Mouse (Mus musculus): Measurements from ENCODE around the gene Slco6d1. TPM values are rescaled to one million over a fixed set of nuclear protein-coding genes. Genes with fewer than 3 reads are reported as not detected.
"Not testable (repeated sequence)": the region's sequence is repeated elsewhere in the genome, so short reads cannot be mapped to it uniquely, and the experiment has no call there.

Slco6d1 gene
- polyA plus RNA-seq, 1 experiment from 2014 or later = not detected

DNA sequence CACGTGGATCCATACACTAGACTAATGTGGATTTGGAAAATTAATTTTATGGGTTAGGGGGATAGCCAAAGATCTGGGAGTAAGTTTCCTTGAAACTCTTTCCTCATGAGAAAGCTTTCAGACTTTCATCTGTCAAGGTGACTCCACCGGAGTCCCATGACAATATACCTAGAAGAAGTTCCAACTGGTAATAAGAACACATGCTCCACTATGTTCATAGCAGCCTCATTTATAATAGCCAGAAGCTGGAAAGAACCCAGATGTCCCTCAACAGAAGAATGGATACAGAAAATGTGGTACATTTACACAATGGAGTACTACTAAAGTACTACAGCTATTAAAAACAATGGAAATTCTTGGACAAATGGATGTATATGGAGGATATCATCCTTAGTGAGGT is 107.4 kb downstream of the Slco6d1 start:
- H3K4me1 ChIP-seq (replicated peaks; ENCODE audit: control insufficient read depth, insufficient read depth, low read length); H3K9ac ChIP-seq (ENCODE audit: low read length); H3K27me3 ChIP-seq (ENCODE audit: control insufficient read depth, insufficient read depth, low read length); H3K27ac ChIP-seq (ENCODE audit: low read depth, low read length); H3K9me3 ChIP-seq (ENCODE audit: control insufficient read depth, low read length); DNase-seq (ENCODE audit: low spot score); H3K36me3 ChIP-seq (ENCODE audit: control insufficient read depth, insufficient read depth, low read length); H3K4me3 ChIP-seq (ENCODE audit: low read depth, low read length); H3K4me2 ChIP-seq (ENCODE audit: low read depth, low read length, severe bottlenecking); ATAC-seq (replicated peaks; ENCODE audit: low FRiP score): not testable (repeated sequence)
- 100% methylated on average over 1 of the region's 2 CpGs for WGBS

DNA sequence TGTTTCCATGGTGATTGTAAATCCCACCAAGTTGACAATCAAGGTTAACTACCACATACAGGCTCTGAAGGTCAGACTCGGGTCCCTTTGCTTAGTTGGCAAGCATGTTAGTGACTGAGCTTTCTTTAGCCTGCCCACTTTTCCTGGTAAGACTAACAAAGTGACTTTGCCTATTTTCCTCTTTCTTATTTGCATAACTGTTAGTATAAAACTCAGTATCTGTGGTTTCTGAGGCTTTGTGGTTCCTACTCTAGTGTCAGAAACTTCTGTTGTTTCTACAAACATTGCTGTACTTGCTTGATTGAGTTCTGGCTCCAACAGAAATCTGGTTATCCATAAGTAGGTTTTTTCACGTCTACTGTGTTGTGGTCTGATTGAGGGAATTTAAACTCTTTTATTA is 124.4 kb downstream of the Slco6d1 start:
- no peak for ATAC-seq (replicated peaks; ENCODE audit: low FRiP score)

DNA sequence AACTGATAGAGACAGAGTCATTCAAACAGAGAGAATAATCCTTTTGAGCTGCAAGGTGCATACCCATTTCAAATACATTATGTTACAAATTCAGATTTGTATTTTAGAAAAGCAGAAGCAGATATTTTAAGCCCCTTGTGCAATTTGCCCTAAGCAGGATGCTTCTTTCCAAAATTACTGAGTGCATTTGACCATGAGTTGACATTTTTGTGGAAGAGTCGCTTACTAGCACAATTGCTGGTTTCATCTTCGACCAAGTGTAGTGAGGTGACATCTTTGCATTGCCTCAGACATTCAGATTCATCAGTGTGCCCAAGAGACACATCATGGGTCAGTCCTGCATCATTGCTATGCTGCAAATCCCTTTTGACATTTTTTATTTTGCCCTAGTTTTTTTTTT is 133.5 kb downstream of the Slco6d1 start:
- Histone ChIP-seq H3K27me3 (ENCODE audit: control insufficient read depth, insufficient read depth, low read length) (no peaks in the 10 kb centered on the region), H3K9me3 (ENCODE audit: control insufficient read depth, low read length) (no peaks in the 10 kb centered on the region), H3K4me1 (replicated peaks; ENCODE audit: control insufficient read depth, insufficient read depth, low read length) (no peaks in the 10 kb centered on the region), H3K36me3 (ENCODE audit: control insufficient read depth, insufficient read depth, low read length) (no peaks in the 10 kb centered on the region), H3K9ac (ENCODE audit: low read length) (no peak overlapping the region), H3K4me2 (ENCODE audit: low read depth, low read length, severe bottlenecking) (no peak overlapping the region), H3K27ac (ENCODE audit: low read depth, low read length) (no peak overlapping the region), H3K4me3 (ENCODE audit: low read depth, low read length) (no peak overlapping the region)
- no peak for ATAC-seq (replicated peaks; ENCODE audit: low FRiP score)
- DNase-seq (ENCODE audit: low spot score) = no peak
- WGBS = 79% methylated on average over 2 of the region's 2 CpGs

More for the DNA sequence above, 124.4 kb downstream of the Slco6d1 start:
- no peak overlapping the region for H3K4me2 ChIP-seq (ENCODE audit: low read depth, low read length, severe bottlenecking)
- WGBS = 88% methylated on average over 2 of the region's 2 CpGs
- H3K4me1 ChIP-seq (replicated peaks; ENCODE audit: control insufficient read depth, insufficient read depth, low read length) = no peaks in the 10 kb centered on the region
- no peaks in the 10 kb centered on the region for H3K36me3 ChIP-seq (ENCODE audit: control insufficient read depth, insufficient read depth, low read length)
- no peak overlapping the region for H3K27ac ChIP-seq (ENCODE audit: low read depth, low read length)
- no peaks in the 10 kb centered on the region for H3K27me3 ChIP-seq (ENCODE audit: control insufficient read depth, insufficient read depth, low read length)
- H3K4me3 ChIP-seq (ENCODE audit: low read depth, low read length) = no peak overlapping the region
- DNase-seq (ENCODE audit: low spot score) = no peak
- H3K9ac ChIP-seq (ENCODE audit: low read length) = no peak overlapping the region
- H3K9me3 ChIP-seq (ENCODE audit: control insufficient read depth, low read length) = no peaks in the 10 kb centered on the region

DNA sequence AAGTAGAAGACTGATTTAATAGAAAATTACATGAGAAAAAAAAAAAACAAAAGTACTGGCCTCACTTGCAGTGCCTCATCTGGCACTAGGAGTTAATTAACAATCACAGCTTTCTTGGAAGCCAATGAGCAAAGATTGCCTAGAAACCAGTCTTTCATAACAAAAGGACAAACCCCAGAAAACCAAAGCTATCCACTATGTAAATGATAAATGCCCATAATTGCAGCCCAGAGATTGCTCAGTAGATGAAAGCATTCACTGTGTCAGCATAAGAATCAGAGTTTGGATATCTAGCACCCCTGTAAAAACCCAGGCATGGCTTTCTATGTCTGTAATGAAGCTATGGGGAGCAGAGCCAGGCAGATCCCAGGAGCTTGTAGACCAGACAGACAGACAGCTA is 144.8 kb downstream of the Slco6d1 start:
- Histone ChIP-seq H3K27me3 (ENCODE audit: control insufficient read depth, insufficient read depth, low read length) (no peaks in the 10 kb centered on the region), H3K4me3 (ENCODE audit: low read depth, low read length) (no peak overlapping the region), H3K9ac (ENCODE audit: low read length) (no peak overlapping the region), H3K9me3 (ENCODE audit: control insufficient read depth, low read length) (no peaks in the 10 kb centered on the region), H3K27ac (ENCODE audit: low read depth, low read length) (no peak overlapping the region), H3K36me3 (ENCODE audit: control insufficient read depth, insufficient read depth, low read length) (no peaks in the 10 kb centered on the region), H3K4me2 (ENCODE audit: low read depth, low read length, severe bottlenecking) (no peak overlapping the region), H3K4me1 (replicated peaks; ENCODE audit: control insufficient read depth, insufficient read depth, low read length) (no peaks in the 10 kb centered on the region)
- DNase-seq (ENCODE audit: low spot score) (no peak), ATAC-seq (replicated peaks; ENCODE audit: low FRiP score) (no peak)

Small RNA genes lying within 50 kb of the gene (microRNA-seq; reads per million reads assigned to microRNA genes)
- not detected for gene Gm26134 (ENCODE audit: insufficient number of aligned reads)

Measured in forebrain, embryonic 11.5 days (tissue).